Mouse (Mus musculus): ENCODE measurements around the gene Ttc4. TPM values are rescaled to one million over a fixed set of nuclear protein-coding genes. Genes with fewer than 3 reads are reported as not detected.

The Ttc4 gene
- polyA plus RNA-seq, 1 experiment, result 28.2 TPM

GRCm38 (mm10) chr4:106621428-106621827, 57.3 kb downstream of the Ttc4 start:
- H3K4me2 ChIP-seq (ENCODE audit: low read depth), result no peak overlapping the region
- no peak overlapping the region for H3K4me3 ChIP-seq
- no peak overlapping the region for H3ac ChIP-seq (ENCODE audit: control insufficient read depth, insufficient read length)
- H3K27me3 ChIP-seq (ENCODE audit: control insufficient read depth, insufficient read depth, insufficient read length), result peaks cover 43% of the 10 kb centered on the region
- H3K36me3 ChIP-seq (ENCODE audit: control insufficient read depth, insufficient read depth), result no peaks in the 10 kb centered on the region
- no peaks in the 10 kb centered on the region for H3K79me2 ChIP-seq (ENCODE audit: control insufficient read depth, insufficient read depth)
- no peak for TF ChIP-seq E2F4 (IDR thresholded peaks at IDR 0.05; ENCODE audit: insufficient read depth)
- TF ChIP-seq MYOG (IDR thresholded peaks at IDR 0.05; ENCODE audit: control insufficient read depth in 1 of 3, insufficient read depth in 1 of 3, insufficient read length in 2 of 3, low read depth in 2 of 3), result no peak
- TF ChIP-seq MYOD1 (IDR thresholded peaks at IDR 0.05; ENCODE audit: control insufficient read depth in 1 of 3, insufficient read length in 2 of 3, low read depth in 2 of 3), result no peak
- no peak for TF ChIP-seq TCF3 (IDR thresholded peaks at IDR 0.05; ENCODE audit: insufficient read length, low read depth)
- TF ChIP-seq MAX (IDR thresholded peaks at IDR 0.05; ENCODE audit: low read depth), result no peak

DNA sequence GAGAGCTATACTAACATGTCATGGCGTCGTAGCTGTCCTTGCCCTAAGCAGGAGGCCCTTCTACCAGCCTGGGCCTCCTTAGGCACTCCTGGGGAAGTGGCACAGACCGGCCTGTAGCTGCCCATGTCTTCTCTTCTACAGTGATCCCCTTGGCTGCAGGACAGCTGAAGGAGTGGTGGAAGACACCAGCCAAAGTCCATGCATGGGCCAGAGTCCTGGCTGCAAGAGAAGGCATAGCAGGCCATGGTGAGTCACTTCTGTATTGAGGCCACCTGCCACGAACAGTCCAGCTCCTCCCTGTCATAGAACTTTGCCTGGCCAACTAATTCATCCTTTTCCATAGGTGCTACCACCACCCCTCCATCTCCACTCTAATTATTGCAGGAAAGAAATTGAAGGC, 59.8 kb downstream of the Ttc4 start:
- H3K36me3 ChIP-seq (ENCODE audit: control insufficient read depth, insufficient read depth), result no peaks in the 10 kb centered on the region
- H3K27me3 ChIP-seq (ENCODE audit: control insufficient read depth, insufficient read depth, insufficient read length), result peaks cover 26% of the 10 kb centered on the region
- TF ChIP-seq TCF12 (IDR thresholded peaks at IDR 0.05; ENCODE audit: insufficient read depth, poor library complexity, severe bottlenecking) (no peak), POLR2AphosphoS2 (IDR thresholded peaks at IDR 0.05; ENCODE audit: insufficient read length, low read depth) (no peak), REST (IDR thresholded peaks at IDR 0.05; ENCODE audit: insufficient read depth, insufficient read length) (no peak), TCF3 (IDR thresholded peaks at IDR 0.05; ENCODE audit: insufficient read length, low read depth) (no peak), POLR2A (IDR thresholded peaks at IDR 0.05; ENCODE audit: insufficient read length, low read depth) (no peak), MYOG (IDR thresholded peaks at IDR 0.05; ENCODE audit: control insufficient read depth in 1 of 3, insufficient read depth in 1 of 3, insufficient read length in 2 of 3, low read depth in 2 of 3) (no peak), MYOD1 (IDR thresholded peaks at IDR 0.05; ENCODE audit: control insufficient read depth in 1 of 3, insufficient read length in 2 of 3, low read depth in 2 of 3) (no peak), USF1 (IDR thresholded peaks at IDR 0.05; ENCODE audit: low read depth) (no peak), E2F4 (IDR thresholded peaks at IDR 0.05; ENCODE audit: insufficient read depth) (no peak), SRF (IDR thresholded peaks at IDR 0.05; ENCODE audit: control insufficient read depth, insufficient read length, low read depth) (no peak), CEBPB (IDR thresholded peaks at IDR 0.05; ENCODE audit: insufficient read depth, poor library complexity, severe bottlenecking) (no peak), MAX (IDR thresholded peaks at IDR 0.05; ENCODE audit: low read depth) (no peak)
- H3ac ChIP-seq (ENCODE audit: control insufficient read depth, insufficient read length), result no peak overlapping the region
- no peaks in the 10 kb centered on the region for H3K79me2 ChIP-seq (ENCODE audit: control insufficient read depth, insufficient read depth)
- no peak overlapping the region for H3K4me2 ChIP-seq (ENCODE audit: low read depth)
- H3K4me3 ChIP-seq, result no peak overlapping the region

DNA sequence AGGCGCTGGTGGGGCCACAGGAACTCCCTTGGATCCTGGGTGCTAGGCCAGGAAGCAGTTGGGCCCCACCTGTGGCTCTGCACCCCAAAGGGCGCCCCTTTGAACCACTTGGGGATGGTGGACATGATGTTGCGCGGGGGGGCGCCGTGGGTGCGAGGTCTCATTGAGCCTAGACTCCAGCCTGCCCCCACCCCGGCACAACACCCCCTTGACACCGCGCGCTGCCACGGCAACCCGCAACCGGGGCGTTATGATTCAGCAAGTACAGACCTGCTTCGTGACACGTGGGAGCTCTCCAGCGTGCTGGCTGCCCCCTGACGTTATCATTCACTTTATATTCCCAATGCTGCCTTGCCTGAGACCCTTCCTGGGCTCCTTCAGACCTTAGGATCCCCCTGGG, 61.7 kb downstream of the Ttc4 start, which contains the start of gene Lexm:
Lexm (minus strand) TSS at position 186 of the 400 bp plus-strand sequence.
- Histone ChIP-seq H3K27me3 (ENCODE audit: control insufficient read depth, insufficient read depth, insufficient read length) (peaks cover 8% of the 10 kb centered on the region), H3ac (ENCODE audit: control insufficient read depth, insufficient read length) (no peak within 1 kb of the TSS), H3K36me3 (ENCODE audit: control insufficient read depth, insufficient read depth) (no peaks in the 10 kb centered on the region), H3K4me3 (no peak within 1 kb of the TSS), H3K79me2 (ENCODE audit: control insufficient read depth, insufficient read depth) (no peaks in the 10 kb centered on the region), H3K4me2 (ENCODE audit: low read depth) (no peak within 1 kb of the TSS)
- TF ChIP-seq MAX (IDR thresholded peaks at IDR 0.05; ENCODE audit: low read depth) (no peak), USF1 (IDR thresholded peaks at IDR 0.05; ENCODE audit: low read depth) (no peak), CEBPB (IDR thresholded peaks at IDR 0.05; ENCODE audit: insufficient read depth, poor library complexity, severe bottlenecking) (no peak), TCF12 (IDR thresholded peaks at IDR 0.05; ENCODE audit: insufficient read depth, poor library complexity, severe bottlenecking) (no peak), MYOG (IDR thresholded peaks at IDR 0.05; ENCODE audit: control insufficient read depth in 1 of 3, insufficient read depth in 1 of 3, insufficient read length in 2 of 3, low read depth in 2 of 3) (no peak), REST (IDR thresholded peaks at IDR 0.05; ENCODE audit: insufficient read depth, insufficient read length) (peak; percentile 76), MYOD1 (IDR thresholded peaks at IDR 0.05; ENCODE audit: control insufficient read depth in 1 of 3, insufficient read length in 2 of 3, low read depth in 2 of 3) (no peak), E2F4 (IDR thresholded peaks at IDR 0.05; ENCODE audit: insufficient read depth) (no peak), SRF (IDR thresholded peaks at IDR 0.05; ENCODE audit: control insufficient read depth, insufficient read length, low read depth) (no peak)

DNA sequence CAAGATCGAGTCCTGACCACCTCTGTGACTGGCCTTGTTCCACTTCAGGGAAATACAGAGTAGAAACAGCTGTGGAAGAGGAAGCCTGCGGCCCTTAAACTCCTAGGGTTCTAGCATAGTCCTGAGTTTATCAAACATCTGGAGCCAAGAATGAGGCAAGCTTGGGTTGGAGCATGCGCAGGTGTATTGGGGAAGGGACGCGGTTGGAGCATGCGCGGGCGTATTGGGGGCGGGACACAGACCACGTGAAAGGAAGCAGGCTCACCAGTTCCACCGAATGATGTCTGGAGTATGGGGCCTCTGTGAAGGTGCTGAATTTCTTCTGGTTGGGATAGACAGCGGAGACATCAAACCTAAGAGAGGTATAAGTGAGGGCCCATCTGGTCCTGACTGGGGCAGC, 63.1 kb downstream of the Ttc4 start:
- no peaks in the 10 kb centered on the region for H3K36me3 ChIP-seq (ENCODE audit: control insufficient read depth, insufficient read depth)
- H3K27me3 ChIP-seq (ENCODE audit: control insufficient read depth, insufficient read depth, insufficient read length), result no peaks in the 10 kb centered on the region
- no peak overlapping the region for H3K4me3 ChIP-seq
- no peaks in the 10 kb centered on the region for H3K79me2 ChIP-seq (ENCODE audit: control insufficient read depth, insufficient read depth)
- H3K4me2 ChIP-seq (ENCODE audit: low read depth), result no peak overlapping the region
- H3ac ChIP-seq (ENCODE audit: control insufficient read depth, insufficient read length), result no peak overlapping the region
- TF ChIP-seq TCF3 (IDR thresholded peaks at IDR 0.05; ENCODE audit: insufficient read length, low read depth) (no peak), REST (IDR thresholded peaks at IDR 0.05; ENCODE audit: insufficient read depth, insufficient read length) (no peak), TCF12 (IDR thresholded peaks at IDR 0.05; ENCODE audit: insufficient read depth, poor library complexity, severe bottlenecking) (no peak), POLR2A (IDR thresholded peaks at IDR 0.05; ENCODE audit: insufficient read length, low read depth) (no peak), MYOD1 (IDR thresholded peaks at IDR 0.05; ENCODE audit: control insufficient read depth in 1 of 3, insufficient read length in 2 of 3, low read depth in 2 of 3) (no peak), USF1 (IDR thresholded peaks at IDR 0.05; ENCODE audit: low read depth) (no peak), SRF (IDR thresholded peaks at IDR 0.05; ENCODE audit: control insufficient read depth, insufficient read length, low read depth) (no peak), E2F4 (IDR thresholded peaks at IDR 0.05; ENCODE audit: insufficient read depth) (no peak), MYOG (IDR thresholded peaks at IDR 0.05; ENCODE audit: control insufficient read depth in 1 of 3, insufficient read depth in 1 of 3, insufficient read length in 2 of 3, low read depth in 2 of 3) (no peak), POLR2AphosphoS2 (IDR thresholded peaks at IDR 0.05; ENCODE audit: insufficient read length, low read depth) (no peak), CEBPB (IDR thresholded peaks at IDR 0.05; ENCODE audit: insufficient read depth, poor library complexity, severe bottlenecking) (no peak), MAX (IDR thresholded peaks at IDR 0.05; ENCODE audit: low read depth) (no peak)

GRCm38 (mm10) chr4:106614881-106615280, 63.9 kb downstream of the Ttc4 start:
- H3K4me2 ChIP-seq (ENCODE audit: low read depth), result no peak overlapping the region
- TF ChIP-seq POLR2A (IDR thresholded peaks at IDR 0.05; ENCODE audit: insufficient read length, low read depth), result no peak

More at GRCm38 (mm10) chr4:106614881-106615280, 63.9 kb downstream of the Ttc4 start:
- Histone ChIP-seq H3K36me3 (ENCODE audit: control insufficient read depth, insufficient read depth) (no peaks in the 10 kb centered on the region), H3ac (ENCODE audit: control insufficient read depth, insufficient read length) (no peak overlapping the region), H3K79me2 (ENCODE audit: control insufficient read depth, insufficient read depth) (no peaks in the 10 kb centered on the region), H3K4me3 (no peak overlapping the region), H3K27me3 (ENCODE audit: control insufficient read depth, insufficient read depth, insufficient read length) (no peaks in the 10 kb centered on the region)
